Mouse (Mus musculus) MEL (cell line): ENCODE data around the gene Slc2a13. TPM values are rescaled to one million over a fixed set of nuclear protein-coding genes. Genes with fewer than 3 reads are reported as not detected.

Source experiments
- DNase-seq: peaks from one replicate; pipeline ENCODE4 v3.0.0; 2011; ENCODE audit warnings: low read depth, low spot score
- H3K27ac ChIP-seq: 2 replicates; pipeline ENCODE4 v1.5.1; 2012; ENCODE audit warnings: low read depth, mild to moderate bottlenecking, control low read depth, low read length, moderate library complexity; ENCODE audit not compliant: control insufficient read depth
- H3K27me3 ChIP-seq, 2 experiments: fragments of 150-350 bp in 1 of 2; sonication (generic) in 1 of 2; 2 replicates each; pipeline ENCODE4 v1.6.1; 2012; ENCODE audit warnings: low read length in 2 of 2, mild to moderate bottlenecking in 2 of 2, improper control_type of control experiment in 1 of 2, moderate library complexity in 1 of 2; ENCODE audit not compliant: insufficient read depth in 2 of 2, control insufficient read depth in 1 of 2
- H3K36me3 ChIP-seq, 2 experiments: 2 replicates each; pipeline ENCODE4 v1.6.1; 2012 to 2014; ENCODE audit warnings: low read length in 2 of 2, improper control_type of control experiment in 1 of 2, inconsistent platforms in 1 of 2, mild to moderate bottlenecking in 1 of 2; ENCODE audit not compliant: insufficient read depth in 2 of 2, control insufficient read depth in 1 of 2
- H3K4me1 ChIP-seq, 2 experiments: fragments of 150-350 bp in 1 of 2; sonication (generic) in 1 of 2; 2 replicates each; pipeline ENCODE4 v1.6.1; 2012; ENCODE audit warnings: low read length in 2 of 2, improper control_type of control experiment in 1 of 2, mild to moderate bottlenecking in 1 of 2; ENCODE audit not compliant: insufficient read depth in 2 of 2, control insufficient read depth in 1 of 2
- H3K4me3 ChIP-seq, 2 experiments: fragments of 150-350 bp in 1 of 2; sonication (generic) in 1 of 2; 2 replicates each; pipeline ENCODE4 v1.5.1; 2012; ENCODE audit warnings: low read depth in 2 of 2, low read length in 2 of 2, mild to moderate bottlenecking in 2 of 2, moderate library complexity in 2 of 2, control low read depth in 1 of 2, improper control_type of control experiment in 1 of 2; ENCODE audit not compliant: control insufficient read depth in 1 of 2, insufficient read depth in 1 of 2
- H3K79me2 ChIP-seq: 2 replicates; pipeline ENCODE4 v1.6.1; 2012; ENCODE audit warnings: mild to moderate bottlenecking, low read length, moderate library complexity; ENCODE audit not compliant: control insufficient read depth, poor library complexity, insufficient read depth
- H3K9ac ChIP-seq: 2 replicates; pipeline ENCODE4 v1.6.1; 2012; ENCODE audit warnings: low read depth, mild to moderate bottlenecking, control low read depth, low read length, moderate library complexity; ENCODE audit not compliant: control insufficient read depth, poor library complexity, severe bottlenecking
- H3K9me3 ChIP-seq: fragments of 150-350 bp; sonication (generic); replicated peaks from 2 replicates; pipeline ENCODE4 v1.6.1; 2012; ENCODE audit warnings: mild to moderate bottlenecking, low read length, improper control_type of control experiment, moderate library complexity; ENCODE audit not compliant: insufficient read depth
- BHLHE40 ChIP-seq: IDR thresholded peaks from 2 replicates; pipeline ENCODE4 v1.6.1; 2012; ENCODE audit warnings: low read depth, mild to moderate bottlenecking, inconsistent platforms, low read length, improper control_type of control experiment, borderline replicate concordance
- EP300 ChIP-seq, 2 experiments: IDR thresholded peaks; 2 replicates each; pipeline ENCODE4 v1.6.1; 2011; ENCODE audit warnings: improper control_type of control experiment in 2 of 2, low read length in 2 of 2, low read depth in 1 of 2, mild to moderate bottlenecking in 1 of 2
- ETS1 ChIP-seq: IDR thresholded peaks from 2 replicates; pipeline ENCODE4 v1.6.1; 2012; ENCODE audit warnings: low read depth, mild to moderate bottlenecking, inconsistent platforms, low read length, improper control_type of control experiment, moderate library complexity
- JUND ChIP-seq: IDR thresholded peaks from 2 replicates; pipeline ENCODE4 v1.6.1; 2011; ENCODE audit warnings: low read depth, mild to moderate bottlenecking, improper control_type of control experiment, low read length
- KAT2A ChIP-seq: conservative IDR thresholded peaks from 2 replicates; pipeline ENCODE4 v1.6.1; 2012; ENCODE audit warnings: low read depth, low read length, improper control_type of control experiment, inconsistent platforms
- MAZ ChIP-seq: IDR thresholded peaks from 2 replicates; pipeline ENCODE4 v1.6.1; 2012; ENCODE audit warnings: low read depth, mild to moderate bottlenecking, inconsistent platforms, low read length, improper control_type of control experiment
- MYC ChIP-seq: IDR thresholded peaks from 2 replicates; pipeline ENCODE4 v1.6.1; 2011; ENCODE audit warnings: low read depth, mild to moderate bottlenecking, low read length, improper control_type of control experiment, moderate library complexity
- NELFE ChIP-seq: IDR thresholded peaks from 2 replicates; pipeline ENCODE4 v1.6.1; 2011; ENCODE audit warnings: low read depth, low read length, improper control_type of control experiment
- NRF1 ChIP-seq: IDR thresholded peaks from 2 replicates; pipeline ENCODE4 v1.6.1; 2014; ENCODE audit warnings: low read depth, mild to moderate bottlenecking, inconsistent platforms, low read length, improper control_type of control experiment, moderate library complexity; ENCODE audit not compliant: poor library complexity, insufficient read depth, severe bottlenecking
- RCOR1 ChIP-seq: IDR thresholded peaks from 2 replicates; pipeline ENCODE4 v1.6.1; 2012; ENCODE audit warnings: low read depth, mild to moderate bottlenecking, inconsistent platforms, low read length, improper control_type of control experiment
- SIN3A ChIP-seq: IDR thresholded peaks from 2 replicates; pipeline ENCODE4 v1.6.1; 2012; ENCODE audit warnings: low read length, improper control_type of control experiment, inconsistent platforms
- TBP ChIP-seq: IDR thresholded peaks from 2 replicates; pipeline ENCODE4 v1.8.0; 2011; ENCODE audit warnings: low read depth, low read length, improper control_type of control experiment
- TCF12 ChIP-seq: IDR thresholded peaks from 2 replicates; pipeline ENCODE4 v1.6.1; 2014; ENCODE audit warnings: low read depth, mild to moderate bottlenecking, inconsistent platforms, low read length, improper control_type of control experiment, moderate library complexity
- UBTF ChIP-seq: IDR thresholded peaks from 2 replicates; pipeline ENCODE4 v1.6.1; 2012; ENCODE audit warnings: low read depth, mild to moderate bottlenecking, inconsistent platforms, low read length, improper control_type of control experiment, moderate library complexity, borderline replicate concordance; ENCODE audit not compliant: insufficient read depth
- USF1 ChIP-seq: IDR thresholded peaks from 2 replicates; pipeline ENCODE4 v1.6.1; 2014; ENCODE audit warnings: low read depth, mild to moderate bottlenecking, inconsistent platforms, low read length, improper control_type of control experiment, moderate library complexity
- USF2 ChIP-seq, 2 experiments: IDR thresholded peaks; 2 replicates each; pipeline ENCODE4 v1.6.1; 2011 to 2012; ENCODE audit warnings: improper control_type of control experiment in 2 of 2, low read length in 2 of 2, borderline replicate concordance in 1 of 2, inconsistent platforms in 1 of 2, low read depth in 1 of 2, mild to moderate bottlenecking in 1 of 2; ENCODE audit not compliant: insufficient read depth in 1 of 2
- ZKSCAN1 ChIP-seq: IDR thresholded peaks from 2 replicates; pipeline ENCODE4 v1.6.1; 2012; ENCODE audit warnings: low read depth, mild to moderate bottlenecking, inconsistent platforms, low read length, improper control_type of control experiment, moderate library complexity
- ZMIZ1 ChIP-seq: IDR thresholded peaks from 2 replicates; pipeline ENCODE4 v1.6.1; 2012; ENCODE audit warnings: low read depth, mild to moderate bottlenecking, inconsistent platforms, low read length, improper control_type of control experiment, moderate library complexity
- polyA plus RNA-seq, 2 experiments: library from polyadenylated mRNA; stranded (reverse) in 1 of 2; unstranded in 1 of 2; fragments of >175 nt in 1 of 2; fragments of >200 nt in 1 of 2; gene quantifications; 2 replicates each; pipeline versions ENCODE4 v1.2.1 to v1.2.4; 2012; ENCODE audit warnings: low replicate concordance in 2 of 2, low read depth in 1 of 2; ENCODE audit not compliant: insufficient read length in 2 of 2, insufficient read depth in 1 of 2, missing spikeins in 1 of 2
- total RNA-seq: library from RNA; depleted of rRNA; stranded (reverse); fragments of 300-350 nt; gene quantifications from 2 replicates; pipeline ENCODE4 v1.2.3, GENCODE M21; 2012

The Slc2a13 gene
- total and polyA plus RNA-seq, 3 experiments: not detected

- H3K27me3 ChIP-seq: no peaks in the 10 kb centered on the region
- H3K36me3 ChIP-seq: no peaks in the 10 kb centered on the region
- no peak overlapping the region for H3K27ac ChIP-seq
- no peak overlapping the region for H3K9ac ChIP-seq
- H3K79me2 ChIP-seq: no peaks in the 10 kb centered on the region
- TF ChIP-seq USF1: no peak
- TF ChIP-seq, all 39 proteins: peak for 0
- no peak for DNase-seq
- Histone ChIP-seq H3K4me1 (no peaks in the 10 kb centered on the region), H3K4me3 (no peak overlapping the region), H3K9me3 (no peaks in the 10 kb centered on the region)
Observed at GRCm38 (mm10) chr15:91327748-91328147, 245.3 kb downstream of the Slc2a13 start.

- no peak for DNase-seq
- Histone ChIP-seq H3K27ac (no peak overlapping the region), H3K36me3 (no peaks in the 10 kb centered on the region), H3K9me3 (no peaks in the 10 kb centered on the region), H3K9ac (no peak overlapping the region), H3K79me2 (no peaks in the 10 kb centered on the region), H3K4me3 (no peak overlapping the region), H3K27me3 (no peaks in the 10 kb centered on the region), H3K4me1 (no peaks in the 10 kb centered on the region)
- TF ChIP-seq ZKSCAN1 (no peak), RCOR1 (no peak), MYC (no peak), EP300 (IDR thresholded peaks at IDR 0.05; ENCODE audit: low read depth in 1 of 2, low read length in 2 of 2) (no peak), ETS1 (no peak), UBTF (no peak), SIN3A (no peak), MAZ (no peak), KAT2A (no peak), JUND (no peak), NRF1 (no peak), BHLHE40 (no peak), USF2 (IDR thresholded peaks at IDR 0.05; ENCODE audit: borderline replicate concordance in 1 of 2, insufficient read depth in 1 of 2, low read depth in 1 of 2, low read length in 2 of 2) (no peak), NELFE (no peak), TCF12 (no peak), TBP (no peak), USF1 (no peak), ZMIZ1 (no peak)
Observed at GRCm38 (mm10) chr15:91327023-91327422, 246.0 kb downstream of the Slc2a13 start.
